12 mouse cellular contexts compared by ENCODE assay signal in the genomic region with DNA sequence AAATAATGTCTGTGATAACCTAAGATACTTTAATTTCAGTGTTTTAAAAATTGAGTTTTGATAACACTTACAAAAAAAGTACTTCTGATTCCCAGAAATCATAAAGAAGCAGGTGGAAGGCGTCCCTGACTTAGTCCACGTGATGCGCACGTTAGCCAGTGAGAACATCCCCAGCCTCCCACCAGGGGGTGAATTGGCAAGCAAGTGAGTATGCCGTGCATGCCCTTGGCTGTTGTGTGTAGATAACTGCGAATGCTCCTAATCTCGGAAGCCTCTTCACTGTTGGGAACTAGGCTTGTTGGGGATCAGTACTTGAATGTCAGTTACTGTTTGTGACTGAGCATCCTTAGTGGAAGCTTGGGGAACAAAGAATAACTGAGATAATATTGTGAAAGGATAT. TPM values are rescaled to one million over a fixed set of nuclear protein-coding genes. Genes with fewer than 3 reads are reported as not detected.
A peak's percentile ranks its signal among the peaks of the same experiment; 100 is the strongest.
DNase-seq lines count a peak whose midpoint lies in the region; ATAC-seq and TF ChIP-seq lines count a peak whose summit lies in the region.
"Had no signal": no experiment of that assay in that cellular context is flagged by ENCODE, and none has a peak within 500 bp of the region (broad histone marks: within the 10 kb centered on the region; RNA-seq: fewer than 3 reads in every experiment).

No protein-coding gene starts in this region.

- no peak for TF ChIP-seq CTCF in cerebellum, adult 2 months (IDR thresholded peaks at IDR 0.05; ENCODE audit: borderline replicate concordance, insufficient read depth, low read depth, low read length)
- TF ChIP-seq CTCF in gastrocnemius, adult 2 months (IDR thresholded peaks at IDR 0.05), result no peak

- intact Hi-C loops in gastrocnemius, adult 2 months (cut with DNase I), result no loop called here

- 8% methylated on average over 7 of the region's 7 CpGs for WGBS in cerebellum, adult 2 months
- WGBS in liver, embryonic 13.5 days (ENCODE audit: insufficient replicate concordance), result 33% methylated on average over 7 of the region's 7 CpGs

- H3K9me3 ChIP-seq in liver, embryonic 13.5 days (replicated peaks), result no peaks in the 10 kb centered on the region
- H3K9me3 ChIP-seq: embryonic facial prominence, embryonic 13.5 days; kidney, embryonic 15.5 days; limb, embryonic 15.5 days; neural tube, embryonic 12.5 days had no signal

- H3K27me3 ChIP-seq in cerebellum, adult 2 months (ENCODE audit: control insufficient read depth, insufficient read depth, low read length), result no peaks in the 10 kb centered on the region
- H3K27me3 ChIP-seq in liver, embryonic 13.5 days, result no peaks in the 10 kb centered on the region
- H3K27me3 ChIP-seq: embryonic facial prominence, embryonic 13.5 days; kidney, embryonic 15.5 days; limb, embryonic 15.5 days; neural tube, embryonic 12.5 days had no signal

- peak; percentile 98 for ATAC-seq in liver, embryonic 13.5 days (ENCODE audit: low read depth)

- no peak overlapping the region for H3K9ac ChIP-seq in liver, embryonic 13.5 days
- H3K9ac ChIP-seq: embryonic facial prominence, embryonic 13.5 days; kidney, embryonic 15.5 days; limb, embryonic 15.5 days; neural tube, embryonic 12.5 days had no signal

- no peak overlapping the region for H3K4me3 ChIP-seq in cerebellum, adult 2 months (replicated peaks; ENCODE audit: insufficient read depth, low read depth, low read length)
- H3K4me3 ChIP-seq in liver, embryonic 13.5 days (replicated peaks), result no peak overlapping the region
- H3K4me3 ChIP-seq in gastrocnemius, adult 2 months, result no peak overlapping the region
- H3K4me3 ChIP-seq: embryonic facial prominence, embryonic 13.5 days; kidney, embryonic 15.5 days; limb, embryonic 15.5 days; neural tube, embryonic 12.5 days had no signal

- peaks cover 46% of the 10 kb centered on the region for H3K36me3 ChIP-seq in liver, embryonic 13.5 days

- no peak overlapping the region for H3K4me2 ChIP-seq in liver, embryonic 13.5 days
- H3K4me2 ChIP-seq: embryonic facial prominence, embryonic 13.5 days; kidney, embryonic 15.5 days; limb, embryonic 15.5 days; neural tube, embryonic 12.5 days had no signal

- TF ChIP-seq POLR2A in cerebellum, adult 2 months (IDR thresholded peaks at IDR 0.05; ENCODE audit: borderline replicate concordance, insufficient read depth, low read length), result no peak

- H3K27ac ChIP-seq in cerebellum, adult 2 months (ENCODE audit: insufficient read depth, low read length), result no peak overlapping the region
- H3K27ac ChIP-seq in liver, embryonic 13.5 days, result no peak overlapping the region
- H3K27ac ChIP-seq in gastrocnemius, adult 2 months, result no peak overlapping the region
- H3K27ac ChIP-seq: embryonic facial prominence, embryonic 13.5 days; kidney, embryonic 15.5 days; limb, embryonic 15.5 days; neural tube, embryonic 12.5 days had no signal

- H3K4me1 ChIP-seq in cerebellum, adult 2 months (ENCODE audit: control insufficient read depth, insufficient read depth, low read length), result no peaks in the 10 kb centered on the region; the same call in 1 of the 2 replicates
- peaks cover 20% of the 10 kb centered on the region for H3K4me1 ChIP-seq in liver, embryonic 13.5 days (replicated peaks)
- H3K4me1 ChIP-seq: embryonic facial prominence, embryonic 13.5 days; kidney, embryonic 15.5 days; limb, embryonic 15.5 days; neural tube, embryonic 12.5 days had no signal

- peak; percentile 30 for DNase-seq in ovary, postnatal 36 days (ENCODE audit: low spot score)
- no peak for DNase-seq in ovary, postnatal 10 days (ENCODE audit: low spot score)
- peak; percentile 61 to 75 for DNase-seq in cerebellum, adult 2 months
- peak; percentile 72 for DNase-seq in liver, embryonic 13.5 days
- DNase-seq in gastrocnemius, adult 2 months, result no peak
- DNase-seq in frontal cortex, postnatal 36 days (ENCODE audit: low spot score in 2 of 2), result no peak
- no peak for DNase-seq in lung, postnatal 25 days (ENCODE audit: low spot score)
- DNase-seq: thymus, adult 18-20 months had no signal

RNA-seq across cellular contexts. Expression of a gene that starts 33.3 kb away (rescaled TPM):
- polyA plus RNA-seq in cerebellum, adult 2 months (2012; rRNA removed), result 168 and 184 TPM in 2 replicates
- 25.6 and 25.8 TPM in 2 replicates for polyA plus RNA-seq in liver, embryonic 13.5 days (2015; fragmentation: Nextera tagmentation; extraction: Ambion mirVana)
- total RNA-seq in gastrocnemius, adult 2 months (2021), result 100 to 1,000 TPM; 295 to 308 TPM

Comparison
In these comparisons a context has a peak if more than half of its experiments do, and no peak if none do; other contexts are left out.
1. DNase-seq: peak in ovary, postnatal 36 days (single experiment), cerebellum, adult 2 months (2 of 2) and liver, embryonic 13.5 days (single experiment); none in ovary, postnatal 10 days (single experiment), gastrocnemius, adult 2 months (single experiment), frontal cortex, postnatal 36 days (0 of 2) and lung, postnatal 25 days (single experiment).